Mouse (Mus musculus): ENCODE data around the gene Fgf4.
A peak's percentile ranks its signal among the peaks of the same experiment; 100 is the strongest.

Fgf4 gene

GRCm38 (mm10) chr7:144847067-144847466 is at the start of gene Fgf4:
Gene Fgf4 (plus strand): TSS chr7:144847367.
- DNase-seq (ENCODE audit: low spot score) = no peak

GRCm38 (mm10) chr7:144798471-144798870 is 48.7 kb upstream of the Fgf4 start:
- DNase-seq (ENCODE audit: low spot score) = no peak

- DNase-seq (ENCODE audit: low spot score) = no peak
These were observed 40.1 kb upstream of the Fgf4 start for GRCm38 (mm10) chr7:144807036-144807435.

- DNase-seq (ENCODE audit: low spot score) = no peak
These were observed 39.1 kb upstream of the Fgf4 start for GRCm38 (mm10) chr7:144807976-144808577.

GRCm38 (mm10) chr7:144811521-144811920 is 35.6 kb upstream of the Fgf4 start:
- DNase-seq (ENCODE audit: low spot score) = no peak

- DNase-seq (ENCODE audit: low spot score) = no peak
These were observed 25.3 kb upstream of the Fgf4 start for GRCm38 (mm10) chr7:144821901-144822300.

GRCm38 (mm10) chr7:144823988-144824387 is 23.2 kb upstream of the Fgf4 start:
- DNase-seq (ENCODE audit: low spot score) = no peak

- no peak for DNase-seq (ENCODE audit: low spot score)
These were observed 18.8 kb upstream of the Fgf4 start for GRCm38 (mm10) chr7:144828369-144828768.

- no peak for DNase-seq (ENCODE audit: low spot score)
These were observed 9.2 kb upstream of the Fgf4 start, which contains the start of gene Fgf3 for GRCm38 (mm10) chr7:144837891-144838488. Gene Fgf3 (plus strand): TSS chr7:144838083.

- DNase-seq (ENCODE audit: low spot score) = no peak
These were observed 8.4 kb upstream of the Fgf4 start for GRCm38 (mm10) chr7:144838522-144839503.

GRCm38 (mm10) chr7:144846158-144846557 is 1.0 kb upstream of the Fgf4 start:
- peak; percentile 8 for DNase-seq (ENCODE audit: low spot score)

GRCm38 (mm10) chr7:144851321-144851720 is 4.2 kb downstream of the Fgf4 start:
- DNase-seq (ENCODE audit: low spot score) = no peak

GRCm38 (mm10) chr7:144854966-144855365 is 7.8 kb downstream of the Fgf4 start:
- DNase-seq (ENCODE audit: low spot score) = no peak

GRCm38 (mm10) chr7:144857158-144857557 is 10.0 kb downstream of the Fgf4 start:
- DNase-seq (ENCODE audit: low spot score) = no peak

- no peak for DNase-seq (ENCODE audit: low spot score)
These were observed 10.7 kb downstream of the Fgf4 start for GRCm38 (mm10) chr7:144857826-144858342.

- DNase-seq (ENCODE audit: low spot score) = no peak
These were observed 11.5 kb downstream of the Fgf4 start for GRCm38 (mm10) chr7:144858702-144859101.

- DNase-seq (ENCODE audit: low spot score) = no peak
These were observed 14.0 kb downstream of the Fgf4 start for GRCm38 (mm10) chr7:144861056-144861768.

GRCm38 (mm10) chr7:144861769-144862070 is 14.6 kb downstream of the Fgf4 start:
- DNase-seq (ENCODE audit: low spot score) = no peak

GRCm38 (mm10) chr7:144862126-144862525 is 15.0 kb downstream of the Fgf4 start:
- DNase-seq (ENCODE audit: low spot score) = no peak

GRCm38 (mm10) chr7:144862712-144863111 is 15.5 kb downstream of the Fgf4 start:
- DNase-seq (ENCODE audit: low spot score) = no peak

GRCm38 (mm10) chr7:144863196-144863595 is 16.0 kb downstream of the Fgf4 start:
- DNase-seq (ENCODE audit: low spot score) = no peak

GRCm38 (mm10) chr7:144864160-144864670 is 17.0 kb downstream of the Fgf4 start:
- no peak for DNase-seq (ENCODE audit: low spot score)
